10 mouse cellular contexts compared by ENCODE assay signal in the genomic region with DNA sequence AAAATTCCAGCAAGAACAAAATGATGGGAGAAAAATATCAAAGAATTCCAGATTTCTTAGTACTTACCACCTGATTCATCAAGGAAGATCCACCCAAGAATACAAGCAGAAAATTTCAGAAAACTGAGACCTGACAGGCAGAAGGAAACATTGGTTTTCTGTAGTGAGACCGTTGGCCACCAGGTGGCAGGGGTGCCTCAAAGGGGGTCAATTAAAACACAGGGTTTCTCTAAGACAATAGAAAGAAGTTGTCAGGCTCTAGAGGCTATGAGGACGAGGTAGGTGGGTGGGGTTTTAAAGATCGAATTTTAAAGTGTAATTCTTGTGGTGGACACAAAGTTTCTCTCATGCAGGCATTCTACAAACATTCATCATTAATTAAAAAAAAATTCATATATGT. TPM values are rescaled to one million over a fixed set of nuclear protein-coding genes. Genes with fewer than 3 reads are reported as not detected.
DNase-seq lines count a peak whose midpoint lies in the region; ATAC-seq lines count a peak whose summit lies in the region.
"Had no signal": no experiment of that assay in that cellular context is flagged by ENCODE, and none has a peak within 500 bp of the region (broad histone marks: within the 10 kb centered on the region; RNA-seq: fewer than 3 reads in every experiment).

No protein-coding gene starts in this region.

- H3K27ac ChIP-seq in liver, embryonic 12.5 days: no peak overlapping the region
- no peak overlapping the region for H3K27ac ChIP-seq in midbrain, embryonic 15.5 days

- no peaks in the 10 kb centered on the region for H3K9me3 ChIP-seq in liver, embryonic 12.5 days (replicated peaks)
- no peaks in the 10 kb centered on the region for H3K9me3 ChIP-seq in midbrain, embryonic 15.5 days
- H3K9me3 ChIP-seq: megakaryocyte, embryonic 14.5 days had no signal

- no peaks in the 10 kb centered on the region for H3K27me3 ChIP-seq in liver, embryonic 12.5 days (replicated peaks)
- H3K27me3 ChIP-seq in midbrain, embryonic 15.5 days (replicated peaks): no peaks in the 10 kb centered on the region
- H3K27me3 ChIP-seq: megakaryocyte, embryonic 14.5 days had no signal

- DNase-seq in liver (peak; percentile 60), ZHBTc4 (ENCODE audit: low read depth, low spot score) (peak; percentile 48)
- peak; percentile 71 to 81 for DNase-seq in cerebellum, postnatal 14 days
- DNase-seq in layer of hippocampus, postnatal 10 days (ENCODE audit: low spot score in 2 of 2): peak; percentile 71 to 74
- DNase-seq in thymus, adult 18-20 months: peak; percentile 8 to 21

- no peaks in the 10 kb centered on the region for H3K36me3 ChIP-seq in liver, embryonic 12.5 days
- H3K36me3 ChIP-seq in midbrain, embryonic 15.5 days (replicated peaks): no peaks in the 10 kb centered on the region

- no peak for ATAC-seq in liver, embryonic 12.5 days
- ATAC-seq in granulocyte monocyte progenitor cell, adult 5-6 weeks (replicated peaks; ENCODE audit: poor library complexity, severe bottlenecking): peak; percentile 66
- ATAC-seq in midbrain, embryonic 15.5 days (replicated peaks): 0 out of 2 replicates have a peak, but pooled peaks have one; percentile 56

- H3K4me2 ChIP-seq in liver, embryonic 12.5 days: no peak overlapping the region
- no peak overlapping the region for H3K4me2 ChIP-seq in midbrain, embryonic 15.5 days

- H3K4me3 ChIP-seq in liver, embryonic 12.5 days: no peak overlapping the region
- no peak overlapping the region for H3K4me3 ChIP-seq in midbrain, embryonic 15.5 days
- H3K4me3 ChIP-seq: erythroblast, embryonic 14.5 days; megakaryocyte, embryonic 14.5 days had no signal

- 7% methylated on average over 3 of the region's 3 CpGs for WGBS in liver, embryonic 12.5 days (ENCODE audit: insufficient replicate concordance)
- WGBS in midbrain, embryonic 15.5 days: 12% methylated on average over 3 of the region's 3 CpGs

- no peak overlapping the region for H3K9ac ChIP-seq in liver, embryonic 12.5 days
- H3K9ac ChIP-seq in midbrain, embryonic 15.5 days: no peak overlapping the region

- H3K4me1 ChIP-seq in liver, embryonic 12.5 days: no peaks in the 10 kb centered on the region
- H3K4me1 ChIP-seq in midbrain, embryonic 15.5 days: no peaks in the 10 kb centered on the region

RNA-seq across cellular contexts. Expression of gene Gatm, which starts 41.7 kb away (rescaled TPM):
- 19.3 and 19.9 TPM in 2 replicates for polyA plus RNA-seq in liver, embryonic 12.5 days (2016; fragmentation: Nextera tagmentation; extraction: Ambion mirVana)
- total RNA-seq in granulocyte monocyte progenitor cell, adult 5-6 weeks (2014; fragmentation: Nextera tagmentation): 94.8 and 123 TPM in 2 replicates
- total RNA-seq in granulocyte monocyte progenitor cell, adult 5-6 weeks (2017): 96.0 and 115 TPM in 2 replicates
- total RNA-seq in layer of hippocampus, postnatal 10 days (2021): 10 to 100 TPM; 66.9 to 67.1 TPM
- 36.8 and 43.0 TPM in 2 replicates for polyA plus RNA-seq in midbrain, embryonic 15.5 days (2015; fragmentation: Nextera tagmentation; extraction: Ambion mirVana)

Comparison
In these comparisons a context has a peak if more than half of its experiments do, and no peak if none do; other contexts are left out.
1. DNase-seq: peak in every context shown above with its lines; median percentile 76 in cerebellum, postnatal 14 days; 72 in layer of hippocampus, postnatal 10 days; 60 in liver; 48 in ZHBTc4; 14 in thymus, adult 18-20 months.